Mouse (Mus musculus) embryonic facial prominence, embryonic 10.5 days (tissue): ENCODE measurements around the gene Gm8082. TPM values are rescaled to one million over a fixed set of nuclear protein-coding genes. Genes with fewer than 3 reads are reported as not detected.
"Not testable (repeated sequence)": the region's sequence is repeated elsewhere in the genome, so short reads cannot be mapped to it uniquely, and the experiment has no call there.

Source experiments
- DNase-seq: peaks from one replicate; pipeline ENCODE4 v3.0.0-alpha.2; 2017; ENCODE audit warnings: low spot score
- H3K27ac ChIP-seq: fragments of 300-500 bp; sonication (generic); replicated peaks from 2 replicates; pipeline ENCODE4 v1.5.1; 2016; ENCODE audit warnings: mild to moderate bottlenecking
- H3K27me3 ChIP-seq: fragments of 300-500 bp; sonication (generic); replicated peaks from 2 replicates; pipeline ENCODE4 v1.6.1; 2016; ENCODE audit warnings: low read depth, mild to moderate bottlenecking; ENCODE audit not compliant: poor library complexity, severe bottlenecking
- H3K36me3 ChIP-seq: fragments of 300-500 bp; sonication (generic); replicated peaks from 2 replicates; pipeline ENCODE4 v1.6.1; 2016; ENCODE audit warnings: mild to moderate bottlenecking, moderate library complexity
- H3K4me1 ChIP-seq: fragments of 300-500 bp; sonication (generic); 2 replicates; pipeline ENCODE4 v1.6.1; 2016
- H3K4me3 ChIP-seq: fragments of 300-500 bp; sonication (generic); 2 replicates; pipeline ENCODE4 v1.5.1; 2016; ENCODE audit warnings: mild to moderate bottlenecking, moderate library complexity
- H3K9me3 ChIP-seq: fragments of 300-500 bp; sonication (generic); 2 replicates; pipeline ENCODE4 v1.6.1; 2016; ENCODE audit warnings: mild to moderate bottlenecking
- WGBS: fragments of 180-500 bp; shearing (Covaris S2); methylation state at CpG from one replicate; pipeline ENCODE4 v1.1.7; 2016; 5-methylcytosine and 5-hydroxymethylcytosine counted together
- polyA plus RNA-seq: library from polyadenylated mRNA; unstranded; fragments of >200 nt; fragmentation: Nextera tagmentation; extraction: Ambion mirVana; gene quantifications from 2 replicates; pipeline ENCODE4 v1.2.1, GENCODE M21; 2016

The Gm8082 gene
- not detected in 2 replicates for polyA plus RNA-seq

DNA sequence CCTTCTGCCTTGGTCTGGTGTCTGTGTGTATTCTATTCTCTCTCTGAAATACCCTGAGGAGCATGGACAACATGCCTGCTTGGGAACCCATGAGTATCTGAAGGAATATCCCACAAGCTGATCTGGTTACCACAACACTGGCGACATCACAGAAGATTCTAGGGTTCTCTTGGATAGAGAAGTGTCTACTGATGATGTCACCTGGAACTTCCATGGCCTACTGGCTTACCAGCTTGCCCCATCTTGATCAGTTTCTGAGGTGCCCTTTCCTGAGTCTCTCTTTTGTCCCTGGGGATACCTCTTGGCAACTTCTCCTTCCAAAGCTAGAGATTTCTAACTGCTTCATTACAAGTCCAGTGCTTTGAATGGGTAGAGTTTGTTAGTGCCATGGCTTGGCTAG lies at the start of gene Gm8082:
Gene Gm8082 (minus strand): TSS at position 101 of the 400 bp plus-strand sequence.
- H3K27me3 ChIP-seq, H3K4me1 ChIP-seq, DNase-seq, H3K36me3 ChIP-seq, H3K4me3 ChIP-seq, H3K9me3 ChIP-seq, H3K27ac ChIP-seq: not testable (repeated sequence)
- 80% methylated on average over 1 of the region's 1 CpGs for whole genome bisulfite sequencing

DNA sequence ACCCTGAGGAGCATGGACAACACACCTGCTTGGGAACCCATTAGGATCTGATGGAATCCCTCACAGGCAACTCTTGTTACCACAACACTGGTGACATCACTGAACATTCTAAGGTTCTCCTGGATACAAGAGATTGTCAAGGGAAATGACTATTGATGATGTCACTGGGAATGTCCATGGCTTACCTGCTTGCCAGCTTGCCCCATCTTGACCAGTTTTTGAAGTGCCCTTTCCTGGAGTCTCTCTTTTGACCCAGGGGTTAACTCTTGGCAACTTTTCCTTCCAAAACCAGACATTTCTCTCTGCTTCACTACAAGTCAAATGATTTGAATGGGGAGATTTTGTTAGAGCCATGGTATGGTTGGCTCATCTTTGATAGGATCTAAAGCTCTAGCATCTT lies 22.1 kb upstream of the Gm8082 start, which contains the start of gene Gm10376:
Gene Gm10376 (minus strand): TSS at position 101 of the 400 bp plus-strand sequence.
- H3K36me3 ChIP-seq, H3K4me1 ChIP-seq, H3K9me3 ChIP-seq, DNase-seq, H3K4me3 ChIP-seq, H3K27ac ChIP-seq, H3K27me3 ChIP-seq: not testable (repeated sequence)

Other genes with a start within 250 kb of the Gm8082 start
- gene Gm3015, start 224.8 kb downstream of the Gm8082 start, polyA plus RNA-seq = not detected in 2 replicates
- gene Gm10377, start 195.6 kb downstream of the Gm8082 start, polyA plus RNA-seq = not detected in 2 replicates
- gene Gm21977, start 140.1 kb downstream of the Gm8082 start, polyA plus RNA-seq = not detected in 2 replicates
- gene Gm10376, start 22.0 kb upstream of the Gm8082 start, polyA plus RNA-seq = not detected in 2 replicates
- gene Gm8094, start 83.0 kb upstream of the Gm8082 start, polyA plus RNA-seq = not detected in 2 replicates
- not detected in 2 replicates for gene Gm8104, start 107.0 kb upstream of the Gm8082 start, polyA plus RNA-seq
- not detected in 2 replicates for gene Gm7233, start 186.2 kb upstream of the Gm8082 start, polyA plus RNA-seq
- gene Gm8122, start 241.7 kb upstream of the Gm8082 start, polyA plus RNA-seq = not detected in 2 replicates